Mouse (Mus musculus) ES-E14 (cell line): ENCODE data around the gene Aoc3. TPM values are rescaled to one million over a fixed set of nuclear protein-coding genes. Genes with fewer than 3 reads are reported as not detected.

Experiments used
- DNase-seq: peaks from one replicate; pipeline ENCODE4 v3.0.0-alpha.2; 2013; ENCODE audit warnings: low read depth, low spot score
- H3K27ac ChIP-seq: 2 replicates; pipeline ENCODE4 v1.5.1; 2012; ENCODE audit warnings: low read depth, mild to moderate bottlenecking, low read length, moderate library complexity, mixed read lengths; ENCODE audit not compliant: poor library complexity, insufficient read depth, severe bottlenecking
- H3K36me3 ChIP-seq: 2 replicates; pipeline ENCODE4 v1.6.1; 2012; ENCODE audit warnings: mild to moderate bottlenecking, low read length, moderate library complexity, mixed read lengths; ENCODE audit not compliant: control insufficient read depth, poor library complexity, insufficient read depth, severe bottlenecking
- H3K4me1 ChIP-seq, 2 experiments: fragments of 150-350 bp in 1 of 2; sonication (generic) in 1 of 2; 2 replicates each; pipeline ENCODE4 v1.6.1; 2012; ENCODE audit warnings: low read length in 2 of 2, mild to moderate bottlenecking in 1 of 2, mixed read lengths in 1 of 2; ENCODE audit not compliant: control insufficient read depth in 2 of 2, insufficient read depth in 2 of 2, poor library complexity in 1 of 2
- H3K4me3 ChIP-seq, 2 experiments: fragments of 150-350 bp in 1 of 2; sonication (generic) in 1 of 2; 2 replicates each; pipeline ENCODE4 v1.5.1; 2012; ENCODE audit warnings: low read length in 2 of 2, low read depth in 1 of 2, mild to moderate bottlenecking in 1 of 2, mixed read lengths in 1 of 2; ENCODE audit not compliant: insufficient read depth in 1 of 2, poor library complexity in 1 of 2, severe bottlenecking in 1 of 2
- H3K9ac ChIP-seq: 2 replicates; pipeline ENCODE4 v1.6.1; 2012; ENCODE audit warnings: low read depth, mild to moderate bottlenecking, low read length, mixed read lengths; ENCODE audit not compliant: poor library complexity, insufficient read depth, severe bottlenecking
- H3K9me3 ChIP-seq: fragments of 150-350 bp; sonication (generic); 2 replicates; pipeline ENCODE4 v1.6.1; 2012; ENCODE audit warnings: low read depth, mild to moderate bottlenecking, low read length; ENCODE audit not compliant: control insufficient read depth, insufficient read depth
- CHD2 ChIP-seq: IDR thresholded peaks from 2 replicates; pipeline ENCODE4 v1.6.1; 2014; ENCODE audit warnings: mild to moderate bottlenecking, low read depth, low read length, inconsistent platforms
- HCFC1 ChIP-seq: IDR thresholded peaks from 2 replicates; pipeline ENCODE4 v1.6.1; 2012; ENCODE audit warnings: low read length, inconsistent platforms, borderline replicate concordance; ENCODE audit not compliant: insufficient read depth
- MAFK ChIP-seq: IDR thresholded peaks from 2 replicates; pipeline ENCODE4 v1.6.1; 2014; ENCODE audit warnings: mild to moderate bottlenecking, low read depth, low read length, inconsistent platforms; ENCODE audit not compliant: insufficient read depth
- ZC3H11A ChIP-seq: IDR thresholded peaks from 2 replicates; pipeline ENCODE4 v1.6.1; 2012; ENCODE audit warnings: low read depth, mild to moderate bottlenecking, inconsistent platforms, low read length, borderline replicate concordance
- ZNF384 ChIP-seq: IDR thresholded peaks from 2 replicates; pipeline ENCODE4 v1.6.1; 2012; ENCODE audit warnings: low read depth, low read length, inconsistent platforms
- in situ Hi-C, 2 experiments: fragments of 600-800 bp; cut with MboI; formaldehyde crosslinking; loops; one replicate each; pipeline ENCODE4 v1.15.1; 2025; ENCODE audit warnings: low sequenced_read_pairs in 2 of 2, inconsistent platforms in 1 of 2; ENCODE audit not compliant: unreplicated experiment in 2 of 2
- total RNA-seq: library from RNA; depleted of rRNA; stranded (reverse); fragments of 300-350 nt; gene quantifications from 2 replicates; pipeline ENCODE4 v1.2.3, GENCODE M21; 2012

The Aoc3 gene
- total RNA-seq, 1 experiment = 0.62 TPM

DNA sequence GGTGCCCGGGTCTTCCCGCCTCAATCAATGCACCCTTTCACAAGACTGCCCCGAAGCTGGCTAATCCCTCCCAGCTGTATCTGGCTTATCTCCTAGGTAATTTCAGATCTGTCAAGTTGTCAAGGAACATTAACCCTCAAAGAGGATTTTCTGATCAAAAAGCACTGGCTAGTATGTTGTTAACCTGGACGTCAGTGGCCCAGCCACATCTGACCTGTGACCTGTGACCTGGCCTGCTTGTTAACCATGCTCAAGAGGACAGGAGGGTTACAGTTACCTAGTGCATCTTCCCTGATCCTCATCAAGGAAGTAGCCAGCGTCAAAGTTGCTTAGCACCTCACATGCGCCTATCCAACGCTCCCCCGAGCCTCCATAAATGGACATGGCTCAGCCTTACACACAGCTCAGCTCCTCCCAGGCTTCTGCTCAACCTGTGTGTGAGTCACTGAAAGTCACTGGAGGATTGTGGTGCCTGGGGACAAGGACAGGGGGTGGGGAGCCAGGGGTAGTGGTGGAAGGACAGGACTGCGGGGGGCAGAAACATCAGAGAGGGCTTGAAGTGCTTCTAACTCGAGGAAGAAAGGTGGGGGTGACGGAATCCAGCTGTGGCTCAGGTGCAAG lies 20.8 kb downstream of the Aoc3 start:
- H3K36me3 ChIP-seq = no peaks in the 10 kb centered on the region
- no peaks in the 10 kb centered on the region for H3K9me3 ChIP-seq
- TF ChIP-seq ZNF384 = no peak
- TF ChIP-seq MAFK = no peak
- TF ChIP-seq CHD2 = no peak
- TF ChIP-seq ZC3H11A = no peak
- no peak for TF ChIP-seq HCFC1
- H3K4me3 ChIP-seq = no peak overlapping the region
- no peak overlapping the region for H3K9ac ChIP-seq
- H3K4me1 ChIP-seq = peaks cover 0 to 4% of the 10 kb centered on the region in 2 experiments; a peak in 1 of 4 replicates
- H3K27ac ChIP-seq = no peak overlapping the region
- DNase-seq = no peak
- in situ Hi-C loops = no loop called here

DNA sequence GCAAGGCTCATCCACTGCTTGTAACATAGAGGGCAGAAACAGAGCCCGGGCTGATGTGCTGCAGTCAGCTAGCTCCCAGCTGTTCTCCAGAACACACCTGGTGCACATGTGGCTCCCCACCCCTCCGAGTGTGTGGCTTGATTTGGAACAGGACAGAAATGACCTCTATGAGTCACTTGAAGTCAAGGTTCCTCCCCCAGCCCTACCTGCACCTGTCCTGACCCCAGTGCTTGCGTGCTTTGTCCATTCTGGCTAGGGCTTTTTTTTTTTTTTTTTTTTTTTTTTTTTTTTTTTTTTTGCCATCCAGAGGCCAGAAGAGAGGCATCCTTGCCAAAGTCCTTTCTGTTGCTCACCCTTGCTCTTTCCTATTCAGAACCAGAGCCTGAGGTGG lies 21.3 kb downstream of the Aoc3 start:
- Histone ChIP-seq H3K27ac (no peak overlapping the region), H3K4me3 (no peak overlapping the region), H3K4me1 (peaks cover 0 to 4% of the 10 kb centered on the region in 2 experiments; a peak in 1 of 4 replicates), H3K9me3 (no peaks in the 10 kb centered on the region), H3K9ac (no peak overlapping the region), H3K36me3 (no peaks in the 10 kb centered on the region)
- TF ChIP-seq ZC3H11A (no peak), MAFK (no peak), CHD2 (no peak), HCFC1 (no peak), ZNF384 (no peak)
- DNase-seq = no peak
- in situ Hi-C loops = no loop called here

GRCm38 (mm10) chr11:101353436-101353835 lies 23.0 kb downstream of the Aoc3 start:
- Histone ChIP-seq H3K27ac (no peak overlapping the region), H3K4me3 (no peak overlapping the region), H3K9ac (no peak overlapping the region), H3K36me3 (no peaks in the 10 kb centered on the region), H3K4me1 (peaks cover 0 to 4% of the 10 kb centered on the region in 2 experiments; a peak in 1 of 4 replicates), H3K9me3 (no peaks in the 10 kb centered on the region)
- in situ Hi-C loops = no loop called here
- DNase-seq = no peak
- TF ChIP-seq CHD2 (no peak), ZNF384 (no peak), MAFK (no peak), HCFC1 (no peak), ZC3H11A (no peak)

DNA sequence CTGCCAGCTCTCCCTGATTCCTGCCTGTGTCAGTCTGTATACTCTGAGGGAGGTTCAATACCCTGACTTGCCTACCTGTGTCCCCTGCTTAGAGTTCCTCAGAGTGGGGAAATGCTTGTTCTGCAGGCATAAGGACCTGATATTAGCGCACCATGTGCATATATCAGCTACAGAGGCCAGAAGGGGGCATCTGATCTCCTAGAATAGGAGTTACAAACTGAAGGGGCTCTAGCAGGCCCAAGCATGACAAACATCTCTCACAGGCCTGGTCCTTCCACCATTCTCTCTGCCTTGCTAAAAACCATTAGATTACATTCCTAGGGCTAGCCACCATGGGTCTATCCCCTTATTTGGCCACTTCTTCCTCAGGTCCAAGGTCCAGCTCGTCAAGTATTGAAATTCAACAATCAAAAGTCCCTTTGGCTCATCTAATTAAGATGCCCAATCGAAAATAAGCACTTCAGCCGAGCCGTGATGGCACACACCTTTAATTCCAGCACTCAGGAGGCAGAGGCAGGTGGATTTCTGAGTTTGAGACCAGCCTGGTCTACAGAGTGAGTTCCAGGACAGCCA lies 24.1 kb downstream of the Aoc3 start:
- TF ChIP-seq ZNF384 = no peak
- TF ChIP-seq ZC3H11A = no peak
- TF ChIP-seq HCFC1 = no peak
- TF ChIP-seq MAFK = no peak
- no peak for TF ChIP-seq CHD2
- no peak overlapping the region for H3K4me3 ChIP-seq
- no peak overlapping the region for H3K27ac ChIP-seq
- H3K4me1 ChIP-seq = peaks cover 0 to 2% of the 10 kb centered on the region in 2 experiments; a peak in 1 of 4 replicates
- H3K9me3 ChIP-seq = no peaks in the 10 kb centered on the region
- H3K36me3 ChIP-seq = no peaks in the 10 kb centered on the region
- in situ Hi-C loops = no loop called here
- DNase-seq = no peak
- no peak overlapping the region for H3K9ac ChIP-seq
